Mouse (Mus musculus) bone marrow macrophage, adult 2 months (primary cell): Measurements from ENCODE around the gene Slc36a1. TPM values are rescaled to one million over a fixed set of nuclear protein-coding genes. Genes with fewer than 3 reads are reported as not detected.

Source experiments
- H3K27ac ChIP-seq: 2 replicates; pipeline ENCODE4 v1.5.1; 2012; ENCODE audit warnings: low read depth, low read length; ENCODE audit not compliant: insufficient read depth
- H3K4me1 ChIP-seq: 2 replicates; pipeline ENCODE4 v1.6.1; 2012; ENCODE audit warnings: low read length; ENCODE audit not compliant: control insufficient read depth, insufficient read depth
- H3K4me3 ChIP-seq: 2 replicates; pipeline ENCODE4 v1.5.1; 2012; ENCODE audit warnings: mild to moderate bottlenecking, low read length, moderate library complexity; ENCODE audit not compliant: insufficient read depth
- CTCF ChIP-seq: IDR thresholded peaks from 2 replicates; pipeline ENCODE4 v1.5.1; 2012; ENCODE audit warnings: low read depth, mild to moderate bottlenecking, low read length, moderate library complexity
- POLR2A ChIP-seq: IDR thresholded peaks from 2 replicates; pipeline ENCODE4 v1.6.1; 2012; ENCODE audit warnings: mild to moderate bottlenecking, low read depth, low read length, borderline replicate concordance
- polyA plus RNA-seq: library from polyadenylated mRNA; stranded (reverse); fragments of >200 nt; gene quantifications from 2 replicates; pipeline ENCODE4 v1.2.4, GENCODE M21; 2012; ENCODE audit not compliant: missing spikeins, insufficient read depth, insufficient read length

The Slc36a1 gene
- polyA plus RNA-seq, 1 experiment = 38.7 TPM

DNA sequence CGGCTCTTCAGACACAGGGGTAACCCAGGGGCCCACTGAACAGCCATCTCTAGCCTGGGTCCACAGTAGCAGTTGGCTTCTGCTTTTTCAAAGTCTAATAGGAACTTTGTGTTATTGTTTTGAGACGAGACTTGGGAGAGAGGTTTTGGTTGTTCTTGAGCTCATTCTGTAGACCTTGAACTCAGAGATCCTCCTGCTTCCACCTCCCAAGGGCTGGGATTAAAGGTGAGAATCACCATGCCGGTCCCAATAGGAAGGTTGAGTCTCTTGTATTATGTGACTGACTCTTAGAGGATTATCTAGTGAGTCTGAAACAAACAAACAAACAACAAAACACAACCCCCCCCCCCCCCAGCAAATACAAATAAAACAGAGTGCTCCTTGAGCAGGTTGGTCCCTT is 14.3 kb downstream of the Slc36a1 start:
- no peak overlapping the region for H3K27ac ChIP-seq
- no peak for TF ChIP-seq POLR2A
- no peak for TF ChIP-seq CTCF
- no peak overlapping the region for H3K4me3 ChIP-seq
- H3K4me1 ChIP-seq = peaks cover 15% of the 10 kb centered on the region

- no peak for TF ChIP-seq POLR2A
- no peak for TF ChIP-seq CTCF
- Histone ChIP-seq H3K27ac (no peak overlapping the region), H3K4me3 (no peak overlapping the region), H3K4me1 (no peaks in the 10 kb centered on the region)
Measured at GRCm38 (mm10) chr11:55221306-55221705, 17.2 kb downstream of the Slc36a1 start.

- H3K27ac ChIP-seq = no peak overlapping the region
- H3K4me1 ChIP-seq = no peaks in the 10 kb centered on the region
- H3K4me3 ChIP-seq = no peak overlapping the region
- no peak for TF ChIP-seq CTCF
- no peak for TF ChIP-seq POLR2A
Measured at GRCm38 (mm10) chr11:55231034-55231433, 26.9 kb downstream of the Slc36a1 start.

DNA sequence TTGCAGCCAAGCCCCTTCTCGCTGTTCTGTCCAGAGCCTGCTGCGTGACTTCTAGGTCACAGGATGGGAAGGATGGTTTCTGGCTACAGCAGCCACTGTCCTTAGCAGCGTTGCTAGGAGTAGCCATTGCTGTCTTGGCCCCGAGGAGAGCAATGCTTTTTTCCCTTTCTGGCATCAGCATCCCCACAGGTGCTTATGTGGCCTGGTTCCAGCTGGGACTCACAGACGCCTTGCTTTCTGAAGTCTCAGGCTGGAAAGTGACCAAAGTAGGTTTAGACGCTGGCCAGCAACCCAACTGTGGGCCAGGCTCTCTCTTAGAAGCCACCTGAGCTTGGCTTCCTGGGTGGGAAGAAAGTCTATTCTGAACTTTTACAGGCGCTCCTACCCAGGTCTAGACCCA is 30.1 kb downstream of the Slc36a1 start:
- H3K27ac ChIP-seq = no peak overlapping the region
- H3K4me1 ChIP-seq = no peaks in the 10 kb centered on the region
- TF ChIP-seq CTCF (no peak), POLR2A (no peak)
- no peak overlapping the region for H3K4me3 ChIP-seq

DNA sequence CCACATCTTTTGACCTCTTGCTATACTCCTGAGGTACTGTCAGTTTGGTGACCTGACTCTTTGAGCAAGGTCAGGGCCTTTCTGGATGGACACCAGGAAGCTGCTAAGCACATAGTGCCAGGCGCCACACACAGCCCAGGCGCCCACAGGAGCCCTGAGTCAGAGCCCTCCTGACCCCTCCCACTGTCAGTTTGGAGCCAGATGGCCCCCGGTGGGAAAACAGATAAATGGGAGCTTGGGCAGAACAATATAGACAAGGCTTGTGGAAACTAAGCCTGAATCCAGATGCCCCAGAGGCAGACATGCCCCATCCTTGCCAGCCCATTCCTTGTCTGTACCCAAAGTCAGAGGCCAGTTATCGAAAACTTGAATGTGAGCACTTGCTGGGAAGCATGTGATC is 30.6 kb downstream of the Slc36a1 start:
- no peaks in the 10 kb centered on the region for H3K4me1 ChIP-seq
- H3K27ac ChIP-seq = no peak overlapping the region
- TF ChIP-seq CTCF (no peak), POLR2A (no peak)
- no peak overlapping the region for H3K4me3 ChIP-seq

- H3K27ac ChIP-seq = no peak overlapping the region
- no peaks in the 10 kb centered on the region for H3K4me1 ChIP-seq
- TF ChIP-seq POLR2A = no peak
- TF ChIP-seq CTCF = no peak
- H3K4me3 ChIP-seq = no peak overlapping the region
Measured at GRCm38 (mm10) chr11:55236815-55237214, 32.7 kb downstream of the Slc36a1 start.

DNA sequence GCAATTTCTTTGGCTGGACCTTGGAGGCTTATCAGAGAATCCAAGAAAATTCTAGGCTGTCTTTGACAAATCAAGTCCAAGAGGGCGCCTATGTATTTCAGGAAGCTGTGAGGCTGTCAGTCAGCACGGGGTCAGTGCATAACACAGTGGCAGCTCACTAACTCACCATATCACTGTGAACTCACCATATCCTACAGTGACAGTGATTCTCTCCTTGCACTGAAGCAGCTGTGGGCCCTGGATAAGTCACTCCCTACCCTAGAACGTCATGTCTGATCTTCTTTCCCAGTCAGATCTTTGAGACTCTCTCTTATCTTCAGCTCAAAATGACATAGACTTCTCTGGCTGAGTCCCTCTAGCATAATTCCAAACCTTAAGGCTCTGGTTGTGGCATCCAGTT is 35.3 kb downstream of the Slc36a1 start:
- Histone ChIP-seq H3K4me1 (no peaks in the 10 kb centered on the region), H3K4me3 (no peak overlapping the region), H3K27ac (no peak overlapping the region)
- TF ChIP-seq CTCF (no peak), POLR2A (no peak)

DNA sequence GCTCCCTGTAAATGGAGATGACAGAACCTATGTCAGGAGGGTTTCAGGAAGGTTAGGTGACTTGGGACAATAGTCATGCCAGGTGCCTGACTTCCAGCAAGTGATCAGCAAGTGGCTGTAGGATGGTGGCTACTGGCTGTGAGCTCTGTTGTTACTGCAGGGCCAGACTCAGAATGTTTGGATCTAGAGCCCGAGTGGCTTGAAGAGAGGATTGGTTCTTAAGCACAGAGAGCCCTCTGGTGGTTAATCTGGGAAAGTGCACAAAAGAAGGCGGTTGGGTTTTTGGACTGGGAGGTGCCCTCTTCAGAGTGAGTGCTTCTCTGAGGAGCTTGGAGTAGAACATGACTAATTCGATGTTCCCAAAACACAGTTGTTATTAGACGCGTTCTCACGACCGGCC is 36.4 kb downstream of the Slc36a1 start:
- Histone ChIP-seq H3K4me3 (no peak overlapping the region), H3K27ac (no peak overlapping the region), H3K4me1 (no peaks in the 10 kb centered on the region)
- no peak for TF ChIP-seq POLR2A
- peak; percentile 51 for TF ChIP-seq CTCF

DNA sequence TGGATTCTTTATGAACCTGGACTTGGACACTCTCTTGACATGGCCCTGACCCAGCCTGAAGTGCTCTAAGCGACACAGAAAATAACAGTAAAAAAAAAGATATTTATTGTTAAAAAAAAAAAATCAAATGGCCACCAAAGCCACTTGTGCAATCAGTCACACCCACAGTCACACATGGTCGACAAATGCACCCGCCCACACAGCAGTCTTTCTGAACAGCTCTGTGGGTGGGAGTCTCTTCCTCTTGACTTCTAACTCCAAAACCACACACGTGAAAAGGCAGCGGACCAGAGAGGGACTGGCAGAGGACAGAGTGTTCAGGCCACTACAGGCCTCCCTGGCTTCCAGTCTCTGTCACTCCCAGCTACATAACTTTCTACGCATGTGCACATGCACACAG is 46.4 kb downstream of the Slc36a1 start:
- H3K27ac ChIP-seq = no peak overlapping the region
- H3K4me3 ChIP-seq = no peak overlapping the region
- TF ChIP-seq POLR2A (no peak), CTCF (no peak)
- no peaks in the 10 kb centered on the region for H3K4me1 ChIP-seq

GRCm38 (mm10) chr11:55253391-55253790 is 49.2 kb downstream of the Slc36a1 start:
- no peak for TF ChIP-seq CTCF
- TF ChIP-seq POLR2A = no peak
- no peak overlapping the region for H3K4me3 ChIP-seq
- no peaks in the 10 kb centered on the region for H3K4me1 ChIP-seq
- no peak overlapping the region for H3K27ac ChIP-seq

GRCm38 (mm10) chr11:55261105-55261504 is 57.0 kb downstream of the Slc36a1 start:
- Histone ChIP-seq H3K27ac (no peak overlapping the region), H3K4me1 (no peaks in the 10 kb centered on the region), H3K4me3 (no peak overlapping the region)
- TF ChIP-seq CTCF (no peak), POLR2A (no peak)

- Histone ChIP-seq H3K4me1 (no peaks in the 10 kb centered on the region), H3K27ac (no peak overlapping the region), H3K4me3 (no peak overlapping the region)
- TF ChIP-seq CTCF (no peak), POLR2A (no peak)
Measured at GRCm38 (mm10) chr11:55262000-55262399, 57.9 kb downstream of the Slc36a1 start.
